Mouse (Mus musculus): ENCODE measurements around the gene Acpp.

GRCm38 (mm10) chr9:104304800-104305199 lies 32.7 kb downstream of the Acpp start:
- no peak for TF ChIP-seq CTCF (IDR thresholded peaks at IDR 0.05; ENCODE audit: control insufficient read depth, insufficient read depth, insufficient replicate concordance, low read depth, low read length)
- no peak for TF ChIP-seq POLR2A (IDR thresholded peaks at IDR 0.05; ENCODE audit: control insufficient read depth, low read depth, low read length)

All from testis, adult 2 months (tissue).